Mouse (Mus musculus) frontal cortex, postnatal 10 days (tissue): ENCODE measurements around the gene Mid1.

Experiments
- DNase-seq, 2 experiments: peaks; one replicate each; pipeline ENCODE4 v3.0.0; 2022; ENCODE audit warnings: low spot score in 2 of 2, mixed read lengths in 1 of 2

Gene Mid1

DNA sequence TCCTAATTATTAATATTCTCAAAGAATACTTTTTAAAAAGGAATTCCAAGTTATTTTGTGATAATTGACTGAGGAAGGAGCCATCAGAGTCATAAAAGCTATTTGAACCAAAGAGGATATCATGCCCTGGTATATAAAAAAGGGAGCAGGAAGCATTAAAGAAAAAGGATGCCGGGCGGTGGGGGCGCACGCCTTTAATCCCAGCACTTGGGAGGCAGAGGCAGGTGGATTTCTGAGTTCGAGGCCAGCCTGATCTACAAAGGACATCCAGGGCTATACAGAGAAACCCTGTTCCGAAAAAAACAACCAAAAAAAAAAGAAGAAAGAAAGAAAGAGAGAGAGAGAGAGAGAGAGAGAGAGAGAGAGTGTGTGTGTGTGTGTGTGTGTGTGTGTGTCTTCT, 286.6 kb downstream of the Mid1 start:
- peak in 1 of 2 experiments; percentile 6 for DNase-seq

DNA sequence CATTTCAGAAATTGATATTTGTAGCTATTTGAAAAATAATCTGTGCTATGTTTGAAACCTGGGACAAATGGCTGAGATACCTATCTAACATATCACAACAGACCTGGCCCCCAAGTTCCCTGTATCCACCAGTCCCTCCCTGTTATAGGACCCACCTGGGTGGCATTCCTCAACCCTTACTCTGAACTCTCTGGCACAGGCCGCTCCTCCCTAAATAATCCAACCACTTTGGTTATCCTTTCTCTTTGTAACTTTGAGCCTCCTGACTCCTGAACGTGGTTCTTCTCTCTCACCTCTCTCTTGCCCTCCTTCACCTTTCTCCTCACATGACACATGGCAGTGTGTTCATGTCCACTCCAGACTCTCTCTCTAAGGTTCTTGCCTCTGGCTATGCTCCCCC, 287.1 kb downstream of the Mid1 start:
- DNase-seq = peak in 1 of 2 experiments; percentile 7

DNA sequence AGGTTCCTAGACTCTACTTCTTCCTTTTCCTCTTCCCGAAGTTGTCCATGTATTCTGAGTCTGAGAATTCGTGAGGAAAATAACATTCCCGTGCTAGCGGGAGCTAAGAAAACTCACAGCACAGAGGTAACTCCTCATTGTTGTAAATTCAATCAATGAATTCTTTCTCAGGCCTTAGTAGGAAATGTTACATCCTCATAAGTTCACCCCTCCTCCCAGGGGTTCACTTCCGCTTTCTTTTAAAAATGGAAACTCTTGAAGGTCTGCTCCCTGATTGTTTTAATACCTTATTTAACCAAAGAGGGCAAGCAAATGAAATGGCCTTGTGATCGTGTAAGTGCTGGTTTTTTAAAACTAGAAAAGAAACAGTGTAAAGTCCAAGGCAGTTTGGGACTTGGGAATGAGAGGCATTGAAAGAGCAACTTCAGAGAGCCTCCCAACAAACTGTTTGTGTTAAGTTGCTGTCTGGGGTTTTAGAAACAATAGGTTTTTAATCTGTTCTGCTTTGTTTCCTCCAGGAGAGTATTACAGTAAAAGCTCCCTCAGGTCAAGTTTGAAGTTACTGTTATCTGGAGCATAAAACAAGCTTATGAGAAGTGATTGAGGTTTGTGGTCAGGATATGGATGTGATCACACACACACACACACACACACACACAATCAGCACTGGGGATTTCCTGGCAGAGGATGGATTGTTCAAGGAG, 287.9 kb downstream of the Mid1 start:
- peak in 1 of 2 experiments; percentile 8 for DNase-seq

DNA sequence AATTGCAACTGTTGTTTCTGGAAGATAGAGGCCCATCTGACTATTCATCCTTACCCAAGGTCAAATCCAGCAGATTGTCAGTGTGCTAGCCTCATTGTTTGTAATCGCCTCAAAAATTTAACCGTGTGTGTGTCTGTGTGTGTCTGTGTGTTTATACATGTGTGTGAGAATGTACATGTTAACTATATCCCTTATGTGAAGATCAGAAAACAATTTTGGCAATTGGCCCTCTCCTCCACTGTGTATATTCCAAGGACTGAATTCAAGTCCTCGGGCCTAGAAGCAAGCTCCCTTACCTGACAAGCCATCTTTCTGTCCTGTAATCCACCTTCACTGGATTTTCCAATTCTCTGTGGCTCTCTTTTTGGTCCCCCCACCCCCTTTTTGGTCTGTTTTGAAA, 288.8 kb downstream of the Mid1 start:
- DNase-seq = peak in 1 of 2 experiments; percentile 8

DNA sequence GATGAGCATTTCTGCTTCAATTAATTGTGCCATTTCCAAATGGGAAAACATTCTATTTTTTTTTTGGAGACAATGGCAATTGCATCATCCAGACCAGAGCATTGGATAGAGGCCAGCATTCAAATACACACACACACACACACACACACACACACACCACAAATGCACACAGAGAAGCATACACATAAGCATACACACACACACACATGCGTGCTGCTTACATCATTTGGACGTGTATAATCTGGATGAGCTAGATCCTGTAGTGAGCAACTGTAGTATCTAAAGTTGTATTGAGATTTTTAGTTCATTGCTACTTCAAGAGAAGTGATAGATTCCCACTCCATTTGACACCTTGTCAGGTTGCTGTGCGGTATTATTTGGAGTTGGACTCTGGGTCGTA, 289.5 kb downstream of the Mid1 start:
- DNase-seq = peak; percentile 11 to 12

DNA sequence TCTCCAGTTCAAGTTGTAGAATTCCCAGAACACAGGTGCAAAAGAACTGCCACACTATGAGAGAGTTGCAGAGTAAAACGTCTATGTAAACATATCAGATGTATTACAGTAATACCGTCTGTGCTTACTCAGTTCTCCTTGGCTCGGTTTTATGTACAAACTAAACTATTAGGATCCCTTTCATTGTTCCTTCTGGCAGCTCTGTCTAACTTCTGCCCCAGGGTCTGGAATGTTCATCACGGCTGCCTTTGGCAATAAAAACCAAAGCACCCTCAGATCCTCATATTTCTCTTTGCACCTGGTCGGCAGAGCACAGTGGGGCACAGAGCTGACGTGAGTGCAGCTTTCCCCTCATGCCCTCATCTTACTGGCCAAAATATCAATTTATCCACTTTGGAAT, 290.0 kb downstream of the Mid1 start:
- peak; percentile 6 to 12 for DNase-seq

DNA sequence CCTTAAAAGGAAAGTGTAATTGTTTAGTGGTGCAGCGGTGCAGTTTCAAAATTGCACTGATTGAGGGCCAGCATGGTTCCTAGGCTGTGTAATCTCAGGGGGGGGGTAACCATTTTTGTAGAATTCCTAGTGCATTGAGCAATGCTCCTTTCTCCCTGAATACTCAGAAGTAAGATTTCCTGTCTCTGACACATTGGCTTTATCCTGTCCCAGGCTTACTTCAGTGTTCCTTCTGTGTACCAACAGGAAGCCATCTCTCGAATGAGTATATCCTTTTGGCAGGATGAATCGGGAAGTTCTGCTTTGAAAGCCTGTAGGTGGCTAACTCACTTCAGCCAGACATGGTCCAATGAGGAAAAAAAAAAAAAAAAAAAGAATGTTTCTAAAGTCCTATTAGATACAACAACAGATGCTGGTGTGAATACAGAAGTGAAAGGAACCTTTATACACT, 290.7 kb downstream of the Mid1 start:
- peak; percentile 8 to 11 for DNase-seq

DNA sequence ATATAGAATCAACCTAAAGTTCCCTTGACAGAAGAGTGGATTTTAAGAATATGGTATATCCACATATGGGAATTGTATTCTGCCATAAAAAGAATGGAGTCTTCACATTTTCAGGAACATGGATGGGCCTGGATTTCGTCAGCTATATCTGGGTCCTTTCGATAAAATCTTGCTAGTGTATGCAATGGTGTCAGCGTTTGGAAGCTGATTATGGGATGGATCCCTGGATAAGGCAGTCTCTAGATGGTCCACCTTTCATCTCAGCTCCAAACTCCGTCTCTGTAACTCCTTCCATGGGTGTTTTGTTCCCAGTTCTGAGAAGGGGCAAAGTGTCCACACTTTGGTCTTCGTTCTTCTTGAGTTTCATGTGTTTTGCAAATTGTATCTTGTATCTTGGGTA, 291.3 kb downstream of the Mid1 start:
- DNase-seq = peak in 1 of 2 experiments; percentile 4

DNA sequence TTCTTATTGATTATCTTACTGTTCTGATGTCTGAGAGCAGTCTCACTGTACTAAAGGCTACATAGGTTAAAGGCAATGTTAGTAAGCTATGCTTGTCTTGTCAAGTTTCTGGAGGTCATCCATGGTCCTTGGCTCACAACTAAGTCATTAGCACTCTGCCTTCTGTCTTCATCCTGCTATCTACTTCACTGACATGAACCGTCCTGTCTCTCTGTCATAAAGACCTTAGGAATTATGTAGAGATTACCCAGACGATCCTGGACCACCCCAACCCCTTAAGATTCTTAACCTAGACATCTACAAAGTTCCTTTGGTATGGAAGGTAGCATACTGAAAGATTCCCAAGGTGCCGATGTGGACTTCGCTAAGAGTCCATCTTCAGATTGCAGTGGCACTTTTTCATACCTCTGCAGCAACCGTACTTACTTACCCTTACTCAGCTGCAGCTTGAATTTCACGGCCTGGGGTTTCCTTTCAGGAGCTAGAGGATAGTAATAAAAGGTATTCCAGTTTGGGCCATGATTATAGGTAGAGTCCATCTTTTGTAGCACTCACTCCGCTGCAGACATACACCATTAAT, 292.9 kb downstream of the Mid1 start:
- peak in 1 of 2 experiments; percentile 31 for DNase-seq

DNA sequence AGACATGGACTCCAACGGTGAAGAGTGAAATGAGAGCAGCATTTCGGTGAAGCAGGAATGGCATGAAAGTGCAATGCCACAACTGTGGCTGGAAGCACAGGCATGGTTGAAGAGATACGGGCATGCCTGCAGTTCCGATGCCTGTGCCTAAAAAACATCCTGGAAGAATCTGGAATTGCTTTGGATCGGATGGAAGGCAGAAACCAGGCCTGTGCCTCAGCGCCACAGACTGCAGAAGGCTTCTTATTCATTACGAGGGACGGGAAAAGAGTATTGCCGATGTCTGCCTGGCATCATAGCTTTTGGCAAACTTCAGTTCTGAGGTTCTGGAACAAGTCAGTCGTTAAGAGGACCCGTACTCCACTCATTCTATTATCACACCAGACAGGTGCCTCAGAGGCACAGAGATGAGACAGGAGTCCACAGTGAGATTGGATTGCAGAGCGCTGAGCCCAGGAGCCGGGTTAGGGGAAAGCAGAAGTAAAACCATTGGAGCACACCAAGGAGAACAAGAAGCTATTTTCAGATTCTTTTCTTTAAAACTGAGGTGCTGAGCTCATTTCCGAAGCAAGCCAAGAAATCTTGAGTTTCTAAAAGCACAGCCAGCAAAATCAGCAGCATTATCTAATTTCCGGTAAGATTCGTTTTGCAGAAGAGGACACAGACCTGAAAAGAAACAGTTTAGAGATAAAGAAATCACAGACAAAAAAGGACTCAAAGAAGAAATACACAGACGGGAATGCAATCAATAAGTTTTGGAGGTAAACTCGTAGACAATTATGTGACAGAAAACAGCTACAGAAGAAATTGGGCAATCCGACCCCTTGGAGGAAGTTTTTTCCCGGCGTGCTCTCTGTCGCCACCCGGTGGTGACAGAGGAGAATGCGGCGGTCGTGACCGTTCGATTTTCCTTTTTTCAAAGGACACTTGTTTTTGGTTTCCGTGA, 293.7 kb downstream of the Mid1 start:
- DNase-seq = peak; percentile 52 to 74

DNA sequence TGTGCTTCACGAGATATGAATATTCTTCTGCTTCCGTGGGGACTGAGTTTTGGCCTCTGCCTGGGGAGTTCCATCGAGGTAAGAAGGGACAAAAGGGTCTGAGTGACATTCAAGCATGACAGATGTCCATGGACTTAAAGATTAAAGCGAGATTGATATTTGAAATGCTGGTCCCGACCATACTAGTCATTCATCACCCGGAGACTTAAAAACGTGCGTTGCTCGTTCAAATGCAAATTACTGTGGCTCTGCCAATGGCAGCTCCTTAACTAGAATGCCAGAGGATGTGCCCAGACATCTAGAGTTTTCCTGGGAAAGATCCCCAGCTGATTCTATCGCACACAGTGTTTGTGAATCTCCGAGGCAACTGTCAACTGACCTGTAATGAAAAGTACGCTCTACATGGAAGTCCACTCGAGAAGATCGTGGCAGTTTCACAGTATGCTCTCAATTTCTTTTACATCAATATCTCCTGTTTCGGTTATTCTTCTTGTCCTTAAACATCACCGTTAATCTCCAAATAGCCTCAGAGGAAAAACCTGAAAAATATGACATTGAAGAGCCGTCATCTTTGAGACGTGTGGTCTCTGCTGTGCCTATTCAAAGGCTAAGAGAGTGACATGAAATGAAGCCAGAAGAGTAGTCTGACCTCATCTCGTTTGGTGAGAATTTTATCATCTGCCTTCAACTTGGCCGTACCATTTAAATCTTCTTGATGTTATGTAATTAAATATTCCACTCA, 294.6 kb downstream of the Mid1 start:
- DNase-seq = peak; percentile 33 to 54

DNA sequence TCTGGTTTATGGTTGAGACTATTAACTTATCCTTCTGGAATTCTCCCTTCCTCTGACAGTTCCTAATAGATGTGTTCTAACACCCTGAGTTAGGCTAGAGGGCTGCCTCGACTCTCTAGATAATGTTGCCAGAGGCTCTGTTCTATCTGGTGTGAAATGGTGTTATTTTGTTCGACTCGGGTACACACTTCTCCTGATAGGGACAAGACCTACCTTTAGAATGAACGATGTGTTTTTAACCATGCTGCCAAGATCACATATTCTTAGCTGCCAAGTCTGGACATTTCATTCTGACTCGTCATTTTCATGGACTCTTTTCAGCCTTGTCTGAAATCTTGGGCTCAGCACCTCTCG, 295.2 kb downstream of the Mid1 start:
- peak; percentile 6 to 15 for DNase-seq

DNA sequence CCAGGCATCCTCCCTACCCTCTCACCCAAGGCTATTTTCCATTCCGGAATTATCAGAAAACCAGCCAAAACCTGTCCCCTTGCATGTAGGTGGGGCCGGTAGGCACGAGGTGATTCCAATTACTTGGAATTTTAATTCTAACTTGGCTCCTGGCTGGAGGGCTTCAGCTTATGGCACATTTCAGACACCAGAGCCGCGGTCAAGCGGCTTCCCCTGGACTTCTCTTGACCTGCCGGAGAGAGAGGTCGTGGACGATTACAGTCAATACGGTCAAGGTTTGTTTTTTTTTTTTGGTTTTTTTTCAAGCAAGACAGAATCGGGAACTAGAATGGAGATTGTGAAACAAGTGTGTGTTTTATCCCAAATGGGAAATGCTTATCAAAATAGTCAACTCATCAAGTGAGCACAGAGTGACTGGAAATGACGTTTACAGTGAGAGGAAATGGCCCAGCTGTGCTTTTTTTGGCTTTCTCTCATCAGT, 295.9 kb downstream of the Mid1 start:
- DNase-seq = peak; percentile 9 to 14

DNA sequence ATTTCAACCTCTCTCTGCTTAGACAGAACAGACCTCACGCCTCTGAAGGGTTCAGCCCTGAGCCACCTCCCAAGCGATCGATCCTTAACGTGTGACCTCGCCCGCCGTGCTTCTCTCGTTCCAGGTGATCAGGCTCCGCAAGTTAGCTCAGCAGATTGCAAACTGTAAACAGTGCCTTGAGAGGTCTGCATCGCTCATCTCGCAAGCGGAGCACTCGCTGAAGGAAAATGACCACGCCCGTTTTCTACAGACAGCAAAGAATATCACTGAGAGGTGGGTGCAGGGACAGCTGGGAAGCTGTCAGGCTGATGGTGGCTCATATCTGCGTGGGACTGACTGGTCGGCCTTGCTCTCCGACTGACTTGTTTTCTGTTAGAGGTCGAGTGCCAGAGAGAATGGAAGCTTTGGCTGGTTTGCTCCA, 296.8 kb downstream of the Mid1 start:
- peak; percentile 52 to 60 for DNase-seq

DNA sequence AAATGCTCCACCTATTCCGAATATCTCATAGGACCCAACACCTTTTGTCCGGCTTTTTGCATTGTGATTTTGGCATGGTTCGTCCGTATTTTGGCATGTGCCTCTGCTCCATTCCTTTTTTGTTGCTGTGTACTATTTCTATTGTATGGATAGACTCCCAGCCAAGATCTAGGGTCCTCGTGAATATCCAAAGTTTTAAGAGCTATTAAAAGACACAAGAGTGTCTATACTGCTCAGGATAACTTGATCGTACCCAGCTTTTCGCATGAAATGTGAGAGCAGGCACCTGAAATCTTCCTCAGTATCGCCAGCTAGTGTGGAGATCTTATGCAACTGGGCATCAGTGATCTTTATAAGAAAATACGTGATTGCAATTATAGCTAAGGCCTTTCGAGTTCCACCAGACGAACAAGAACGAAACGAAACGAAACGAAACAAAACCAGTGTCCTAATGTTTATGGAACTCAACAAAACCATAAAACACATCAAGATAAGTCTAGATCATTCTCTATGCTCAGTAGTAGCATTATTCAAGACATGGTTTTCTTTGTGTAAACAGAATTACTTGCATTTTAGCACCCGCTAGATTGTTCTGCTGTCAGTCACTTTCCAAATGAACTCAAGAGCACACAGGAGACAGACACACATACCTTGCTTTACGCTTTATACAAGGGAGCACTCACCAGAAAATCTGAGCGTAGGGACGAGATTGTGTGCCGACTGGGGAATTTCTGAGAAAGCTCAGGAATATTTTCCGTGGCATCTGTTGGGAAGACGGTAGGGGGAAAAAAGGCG, 297.8 kb downstream of the Mid1 start:
- DNase-seq = peak; percentile 14 to 15

DNA sequence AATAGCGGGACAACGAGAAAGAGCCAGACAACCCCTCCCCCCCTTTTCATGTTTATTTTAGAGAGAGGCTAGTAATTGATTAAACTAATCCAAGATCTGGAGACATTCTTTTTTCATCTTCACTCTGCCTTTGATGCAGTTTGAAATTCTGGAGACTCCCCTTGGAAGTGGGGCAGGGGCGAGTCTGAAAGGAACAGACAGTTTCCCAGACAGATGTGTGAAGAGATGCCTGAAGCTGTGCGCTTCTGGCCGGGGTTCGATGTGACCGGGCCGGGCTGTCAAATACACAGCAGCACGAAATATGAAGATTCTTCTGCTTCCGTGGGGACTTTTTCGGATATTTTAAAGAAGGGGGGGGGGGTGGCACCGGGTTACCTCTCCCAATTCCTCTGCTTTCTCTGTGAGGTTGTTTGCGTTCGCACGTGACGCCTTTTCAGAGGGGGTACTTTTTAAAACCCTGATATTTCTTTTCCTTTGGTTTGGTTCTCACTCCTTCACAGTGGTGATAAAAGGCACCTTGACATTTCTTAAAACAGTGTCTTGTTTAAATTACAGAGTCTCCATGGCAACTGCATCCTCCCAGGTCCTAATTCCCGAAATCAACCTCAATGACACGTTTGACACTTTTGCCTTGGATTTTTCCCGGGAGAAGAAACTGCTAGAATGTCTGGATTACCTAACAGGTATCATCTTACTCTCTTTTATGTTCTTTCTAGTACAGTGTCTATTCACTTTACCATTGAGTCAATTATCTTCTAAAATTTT, 298.6 kb downstream of the Mid1 start:
- DNase-seq = peak; percentile 26 to 37

DNA sequence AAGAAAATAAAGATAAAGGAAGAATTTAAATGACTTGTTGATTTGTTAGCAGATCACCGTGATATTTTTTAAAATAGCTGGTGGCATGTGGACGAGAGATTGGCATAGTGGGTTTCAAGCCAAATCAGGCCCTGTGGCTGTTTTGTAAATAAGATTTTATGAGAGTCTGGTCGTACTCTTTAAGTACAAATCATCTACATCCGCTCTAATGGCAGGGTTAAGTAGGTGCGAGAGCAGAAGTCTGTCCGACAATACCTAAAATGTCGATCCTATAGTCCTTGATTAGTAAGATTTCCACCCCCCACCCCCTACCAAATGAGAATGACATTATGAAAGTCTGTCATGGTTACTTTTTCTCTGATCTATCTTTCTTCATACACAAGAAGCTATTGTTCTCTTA, 299.3 kb downstream of the Mid1 start:
- DNase-seq = peak; percentile 9

DNA sequence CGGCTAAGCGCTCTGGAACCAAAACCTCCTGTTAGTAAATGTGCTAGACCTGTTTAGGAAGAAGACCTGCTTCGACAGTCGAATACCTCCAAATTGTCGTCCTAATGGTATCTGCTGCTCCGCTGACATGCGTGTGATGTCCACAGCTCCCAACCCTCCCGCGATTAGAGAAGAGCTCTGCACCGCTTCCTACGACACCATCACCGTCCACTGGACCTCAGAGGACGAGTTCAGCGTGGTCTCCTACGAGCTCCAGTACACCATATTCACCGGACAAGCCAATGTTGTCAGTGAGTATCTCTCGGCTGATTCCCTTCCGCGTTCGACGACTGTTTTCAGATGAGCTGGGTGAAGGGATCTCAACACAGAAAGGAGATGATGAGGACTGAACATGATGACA, 299.9 kb downstream of the Mid1 start:
- peak; percentile 35 to 44 for DNase-seq

DNA sequence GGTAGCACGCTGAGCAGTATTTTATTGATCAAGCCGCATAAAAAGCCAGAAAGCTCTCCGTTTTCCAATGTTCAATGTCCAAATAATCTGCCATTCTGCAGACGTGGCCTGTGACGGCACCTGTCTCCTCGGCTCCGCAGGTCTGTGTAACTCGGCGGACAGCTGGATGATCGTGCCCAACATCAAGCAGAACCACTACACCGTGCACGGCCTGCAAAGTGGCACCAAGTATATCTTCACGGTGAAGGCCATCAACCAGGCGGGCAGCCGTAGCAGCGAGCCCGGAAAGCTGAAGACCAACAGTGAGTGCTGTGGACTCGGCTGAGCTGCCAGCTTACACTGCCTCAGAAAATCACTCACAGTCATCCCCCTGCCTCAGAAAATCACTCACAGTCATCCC, 300.8 kb downstream of the Mid1 start:
- DNase-seq = peak; percentile 56 to 64
